Mouse (Mus musculus) heart, postnatal 0 days (tissue): ENCODE measurements around the gene Itih1. TPM values are rescaled to one million over a fixed set of nuclear protein-coding genes. Genes with fewer than 3 reads are reported as not detected.

ENCODE experiments used
- ATAC-seq: fragments of 200-750 bp; cut with Nextera tagmentation; 2 replicates; pipeline ENCODE4 v1.8.0; 2017; ENCODE audit warnings: low read depth, moderate number of reproducible peaks, moderate library complexity; ENCODE audit not compliant: insufficient read depth
- DNase-seq: peaks from one replicate; pipeline ENCODE4 v3.0.0-alpha.2; 2016; ENCODE audit warnings: low spot score
- H3K27ac ChIP-seq: fragments of 300-500 bp; sonication (generic); 2 replicates; pipeline ENCODE4 v1.5.1; 2014; ENCODE audit warnings: low read depth, mild to moderate bottlenecking
- H3K27me3 ChIP-seq: fragments of 300-500 bp; sonication (generic); 2 replicates; pipeline ENCODE4 v1.6.1; 2014; ENCODE audit warnings: low read length, mixed read lengths; ENCODE audit not compliant: control insufficient read depth, insufficient read depth
- H3K36me3 ChIP-seq: fragments of 300-500 bp; sonication (generic); replicated peaks from 2 replicates; pipeline ENCODE4 v1.6.1; 2014; ENCODE audit warnings: low read length, mixed read lengths; ENCODE audit not compliant: control insufficient read depth, insufficient read depth
- H3K4me1 ChIP-seq: fragments of 300-500 bp; sonication (generic); 2 replicates; pipeline ENCODE4 v1.6.1; 2014; ENCODE audit warnings: antibody characterized with exemption; ENCODE audit not compliant: control insufficient read depth, insufficient read depth
- H3K4me2 ChIP-seq: fragments of 300-500 bp; sonication (generic); 2 replicates; pipeline ENCODE4 v1.6.1; 2014; ENCODE audit warnings: low read depth, mild to moderate bottlenecking, low read length, moderate library complexity
- H3K4me3 ChIP-seq: fragments of 300-500 bp; sonication (generic); 2 replicates; pipeline ENCODE4 v1.5.1; 2014; ENCODE audit warnings: low read depth, low read length
- H3K9ac ChIP-seq: fragments of 300-500 bp; sonication (generic); replicated peaks from 2 replicates; pipeline ENCODE4 v1.6.1; 2014; ENCODE audit warnings: low read depth, low read length, mixed read lengths
- H3K9me3 ChIP-seq: fragments of 300-500 bp; sonication (generic); replicated peaks from 2 replicates; pipeline ENCODE4 v1.6.1; 2016; ENCODE audit warnings: low read length; ENCODE audit not compliant: control insufficient read depth
- CTCF ChIP-seq: IDR thresholded peaks from 2 replicates; pipeline ENCODE4 v1.5.1; 2016; ENCODE audit warnings: antibody characterized with exemption, control low read depth, low read depth
- EP300 ChIP-seq: IDR thresholded peaks from 2 replicates; pipeline ENCODE4 v1.6.1; 2016; ENCODE audit warnings: antibody characterized with exemption, low read depth
- WGBS: fragments of 180-500 bp; shearing (Covaris S2); extraction: QIAGEN DNeasy Blood & Tissue Kit; methylation state at CpG from one replicate; pipeline ENCODE4 v1.1.7; 2014; 5-methylcytosine and 5-hydroxymethylcytosine counted together
- polyA plus RNA-seq: library from polyadenylated mRNA; unstranded; fragments of >200 nt; fragmentation: Nextera tagmentation; extraction: Ambion mirVana; gene quantifications from 2 replicates; pipeline ENCODE4 v1.2.1, GENCODE M21; 2015
- total RNA-seq: library from RNA; depleted of rRNA; stranded (reverse); fragments of >200 nt; gene quantifications from 2 replicates; pipeline ENCODE4 v1.2.3, GENCODE M21; 2014; ENCODE audit warnings: low replicate concordance

The Itih1 gene
- total and polyA plus RNA-seq, 2 experiments from 2014 or later: not detected

- Histone ChIP-seq H3K36me3 (no peaks in the 10 kb centered on the region), H3K4me2 (no peak overlapping the region), H3K9ac (no peak overlapping the region), H3K4me1 (no peaks in the 10 kb centered on the region), H3K9me3 (no peaks in the 10 kb centered on the region), H3K4me3 (no peak overlapping the region), H3K27me3 (no peaks in the 10 kb centered on the region), H3K27ac (no peak overlapping the region)
- ATAC-seq (no peak), DNase-seq (no peak)
- TF ChIP-seq CTCF: no peak
- no peak for TF ChIP-seq EP300
- WGBS: 80% methylated on average over 9 of the region's 9 CpGs
These were observed 9.7 kb downstream of the Itih1 start for GRCm38 (mm10) chr14:30933351-30933750.

GRCm38 (mm10) chr14:30930386-30930785 lies 12.7 kb downstream of the Itih1 start:
- Histone ChIP-seq H3K4me3 (no peak overlapping the region), H3K9me3 (no peaks in the 10 kb centered on the region), H3K27ac (no peak overlapping the region), H3K4me1 (no peaks in the 10 kb centered on the region), H3K4me2 (no peak overlapping the region), H3K36me3 (no peaks in the 10 kb centered on the region), H3K9ac (no peak overlapping the region), H3K27me3 (no peaks in the 10 kb centered on the region)
- no peak for TF ChIP-seq CTCF
- no peak for TF ChIP-seq EP300
- ATAC-seq (no peak), DNase-seq (no peak)
- 80% methylated on average over 4 of the region's 4 CpGs for WGBS

GRCm38 (mm10) chr14:30925492-30925891 lies 17.6 kb downstream of the Itih1 start:
- Histone ChIP-seq H3K4me1 (no peaks in the 10 kb centered on the region), H3K27me3 (no peaks in the 10 kb centered on the region), H3K36me3 (no peaks in the 10 kb centered on the region), H3K9ac (no peak overlapping the region), H3K4me2 (no peak overlapping the region), H3K4me3 (no peak overlapping the region), H3K9me3 (no peaks in the 10 kb centered on the region), H3K27ac (no peak overlapping the region)
- TF ChIP-seq EP300 (no peak), CTCF (no peak)
- no peak for ATAC-seq
- WGBS: 81% methylated on average over 3 of the region's 3 CpGs
- no peak for DNase-seq

- DNase-seq: no peak
- TF ChIP-seq EP300 (no peak), CTCF (no peak)
- Histone ChIP-seq H3K4me3 (no peak within 1 kb of the TSS), H3K9ac (no peak within 1 kb of the TSS), H3K9me3 (no peaks in the 10 kb centered on the region), H3K4me2 (no peak within 1 kb of the TSS), H3K4me1 (no peaks in the 10 kb centered on the region), H3K27ac (no peak within 1 kb of the TSS), H3K27me3 (no peaks in the 10 kb centered on the region), H3K36me3 (no peaks in the 10 kb centered on the region)
- WGBS: 36% methylated on average over 6 of the region's 6 CpGs
- ATAC-seq: peak; percentile 20; the same call in 1 of the 2 replicates
These were observed 19.5 kb downstream of the Itih1 start, which contains the start of gene Itih3 for GRCm38 (mm10) chr14:30923375-30924105. Gene Itih3, minus strand, starts transcription at chr14:30923760.

- no peaks in the 10 kb centered on the region for H3K27me3 ChIP-seq
- TF ChIP-seq EP300 (no peak), CTCF (no peak)
- H3K4me3 ChIP-seq: no peak overlapping the region
- no peaks in the 10 kb centered on the region for H3K9me3 ChIP-seq
- 48% methylated on average over 7 of the region's 8 CpGs for WGBS
- no peaks in the 10 kb centered on the region for H3K4me1 ChIP-seq
- no peaks in the 10 kb centered on the region for H3K36me3 ChIP-seq
- DNase-seq (no peak), ATAC-seq (peak; percentile 33; the same call in 1 of the 2 replicates)
- H3K4me2 ChIP-seq: no peak overlapping the region
- no peak overlapping the region for H3K9ac ChIP-seq
- no peak overlapping the region for H3K27ac ChIP-seq
These were observed 20.9 kb downstream of the Itih1 start for GRCm38 (mm10) chr14:30922053-30922670.
